Mouse (Mus musculus): ENCODE measurements around the gene Zbtb44.

Zbtb44 gene

GRCm38 (mm10) chr9:31072256-31072655 lies 41.8 kb downstream of the Zbtb44 start:
- no peak for DNase-seq

- no peak for DNase-seq
Observed at GRCm38 (mm10) chr9:31073797-31074196, 43.4 kb downstream of the Zbtb44 start.

- DNase-seq: no peak
Observed at GRCm38 (mm10) chr9:31074836-31075235, 44.4 kb downstream of the Zbtb44 start.

- no peak for DNase-seq
Observed at GRCm38 (mm10) chr9:31080726-31081125, 50.3 kb downstream of the Zbtb44 start.

GRCm38 (mm10) chr9:31082054-31082666 lies 51.7 kb downstream of the Zbtb44 start:
- DNase-seq: peak; percentile 65

- no peak for DNase-seq
Observed at GRCm38 (mm10) chr9:31082771-31083170, 52.3 kb downstream of the Zbtb44 start.

GRCm38 (mm10) chr9:31085556-31085955 lies 55.1 kb downstream of the Zbtb44 start:
- no peak for DNase-seq

- peak; percentile 47 for DNase-seq
Observed at GRCm38 (mm10) chr9:31086085-31086753, 55.8 kb downstream of the Zbtb44 start.

GRCm38 (mm10) chr9:31086754-31087145 lies 56.3 kb downstream of the Zbtb44 start:
- no peak for DNase-seq

GRCm38 (mm10) chr9:31087466-31087865 lies 57.0 kb downstream of the Zbtb44 start:
- no peak for DNase-seq

GRCm38 (mm10) chr9:31088116-31088515 lies 57.7 kb downstream of the Zbtb44 start:
- DNase-seq: no peak

- DNase-seq: no peak
Observed at GRCm38 (mm10) chr9:31088883-31089282, 58.4 kb downstream of the Zbtb44 start.

- no peak for DNase-seq
Observed at GRCm38 (mm10) chr9:31089541-31089940, 59.1 kb downstream of the Zbtb44 start.

GRCm38 (mm10) chr9:31090081-31091023 lies 59.9 kb downstream of the Zbtb44 start:
- peak; percentile 38 for DNase-seq

GRCm38 (mm10) chr9:31091162-31091581 lies 60.7 kb downstream of the Zbtb44 start:
- DNase-seq: peak; percentile 37

- no peak for DNase-seq
Observed at GRCm38 (mm10) chr9:31092111-31092832, 61.8 kb downstream of the Zbtb44 start.

GRCm38 (mm10) chr9:31092833-31093195 lies 62.4 kb downstream of the Zbtb44 start:
- no peak for DNase-seq

- no peak for DNase-seq
Observed at GRCm38 (mm10) chr9:31097088-31098082, 66.9 kb downstream of the Zbtb44 start.

GRCm38 (mm10) chr9:31098118-31098517 lies 67.7 kb downstream of the Zbtb44 start:
- DNase-seq: no peak

GRCm38 (mm10) chr9:31108464-31108863 lies 78.0 kb downstream of the Zbtb44 start:
- no peak for DNase-seq

- DNase-seq: no peak
Observed at GRCm38 (mm10) chr9:31115586-31115985, 85.1 kb downstream of the Zbtb44 start.

GRCm38 (mm10) chr9:31117088-31117487 lies 86.6 kb downstream of the Zbtb44 start:
- DNase-seq: no peak
